Mouse (Mus musculus) heart, adult 2 months (tissue): ENCODE data around the gene Srgap2. TPM values are rescaled to one million over a fixed set of nuclear protein-coding genes. Genes with fewer than 3 reads are reported as not detected.

Experiments used
- DNase-seq, 2 experiments: peaks; one replicate each; pipeline ENCODE4 v3.0.0; 2021
- H3K27ac ChIP-seq: fragments of 200-600 bp; 2 replicates; pipeline ENCODE4 v1.8.1; 2022
- H3K27me3 ChIP-seq: fragments of 200-500 bp; 2 replicates; pipeline ENCODE4 v1.6.1; 2012; ENCODE audit warnings: mild to moderate bottlenecking, low read length, inconsistent platforms, mixed read lengths; ENCODE audit not compliant: control insufficient read depth, insufficient read depth
- H3K36me3 ChIP-seq: fragments of 200-500 bp; 2 replicates; pipeline ENCODE4 v1.6.1; 2012; ENCODE audit warnings: low read length, inconsistent platforms; ENCODE audit not compliant: control insufficient read depth, insufficient read depth
- H3K4me1 ChIP-seq: fragments of 200-500 bp; 2 replicates; pipeline ENCODE4 v1.6.1; 2011; ENCODE audit warnings: low read length; ENCODE audit not compliant: control insufficient read depth, insufficient read depth
- H3K4me3 ChIP-seq: fragments of 200-600 bp; 2 replicates; pipeline ENCODE4 v1.8.1; 2022
- H3K79me2 ChIP-seq: fragments of 200-500 bp; replicated peaks from 2 replicates; pipeline ENCODE4 v1.6.1; 2012; ENCODE audit warnings: mild to moderate bottlenecking, inconsistent platforms, low read length, moderate library complexity, mixed read lengths; ENCODE audit not compliant: control insufficient read depth, insufficient read depth
- H3K9ac ChIP-seq: fragments of 200-500 bp; 2 replicates; pipeline ENCODE4 v1.6.1; 2012; ENCODE audit warnings: low read depth, mild to moderate bottlenecking, control low read depth, inconsistent platforms, low read length, mixed read lengths
- CTCF ChIP-seq: fragments of 200-600 bp; IDR thresholded peaks from 2 replicates; pipeline ENCODE4 v1.8.1; 2022; ENCODE audit warnings: antibody characterized with exemption, mild to moderate bottlenecking, moderate library complexity
- EP300 ChIP-seq: fragments of 200-500 bp; IDR thresholded peaks from 2 replicates; pipeline ENCODE4 v1.6.1; 2011; ENCODE audit warnings: low read depth, low read length, control low read depth; ENCODE audit not compliant: insufficient read depth
- POLR2A ChIP-seq: fragments of 200-500 bp; IDR thresholded peaks from 2 replicates; pipeline ENCODE4 v1.6.1; 2011; ENCODE audit warnings: mild to moderate bottlenecking, low read depth, low read length, control low read depth; ENCODE audit not compliant: insufficient read depth
- WGBS: fragments of 180-500 bp; shearing (Covaris S2); methylation state at CpG from one replicate; pipeline ENCODE4 v1.1.7; 2018; 5-methylcytosine and 5-hydroxymethylcytosine counted together
- intact Hi-C: fragments of 180-260 bp; cut with DNase I; formaldehyde crosslinking; loops from one replicate; pipeline ENCODE4 v1.15.1; 2025
- polyA plus RNA-seq: library from polyadenylated mRNA; depleted of rRNA; stranded (reverse); fragments of >200 nt; gene quantifications from 2 replicates; pipeline ENCODE4 v1.2.3, GENCODE M21; 2012
- total RNA-seq, 2 experiments: library from RNA; stranded (reverse); gene quantifications; 2 replicates each; pipeline ENCODE4 v1.2.3; 2021

Srgap2 gene
- total and polyA plus RNA-seq, 3 experiments: 15.2 to 20.5 (median 15.9) TPM

DNA sequence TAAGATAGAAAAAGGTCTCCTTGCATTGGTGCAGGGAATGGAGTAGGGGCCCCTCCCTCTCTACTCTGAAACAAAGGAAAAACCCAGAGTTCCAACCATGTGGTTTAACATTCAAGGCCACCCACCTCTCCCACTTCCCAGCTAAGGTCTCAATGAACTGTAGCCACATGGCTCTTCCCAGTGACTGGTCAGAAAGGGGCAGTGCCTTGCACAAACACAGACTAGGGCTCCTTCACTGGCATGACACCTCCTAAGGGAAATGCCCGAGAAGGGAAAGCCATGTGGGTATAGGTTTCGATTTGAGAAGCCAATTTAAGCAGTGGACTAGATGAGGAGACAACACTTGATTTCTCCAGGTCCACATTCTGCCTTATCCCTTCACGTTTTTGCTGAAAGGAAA, 3.4 kb downstream of the Srgap2 start:
- Histone ChIP-seq H3K9ac (no peak overlapping the region), H3K27ac (no peak overlapping the region), H3K4me3 (peak overlapping the region; percentile 71), H3K36me3 (peaks cover 32% of the 10 kb centered on the region), H3K27me3 (no peaks in the 10 kb centered on the region), H3K4me1 (peaks cover 10% of the 10 kb centered on the region), H3K79me2 (peaks cover 2% of the 10 kb centered on the region)
- intact Hi-C loops: loop anchor here (2.0 kb wide), 1 partner anchor 41 kb away; no protein-coding TSS in a partner anchor
- no peak for DNase-seq
- 28% methylated on average over 3 of the region's 3 CpGs for WGBS
- TF ChIP-seq CTCF (no peak), POLR2A (no peak), EP300 (no peak)

DNA sequence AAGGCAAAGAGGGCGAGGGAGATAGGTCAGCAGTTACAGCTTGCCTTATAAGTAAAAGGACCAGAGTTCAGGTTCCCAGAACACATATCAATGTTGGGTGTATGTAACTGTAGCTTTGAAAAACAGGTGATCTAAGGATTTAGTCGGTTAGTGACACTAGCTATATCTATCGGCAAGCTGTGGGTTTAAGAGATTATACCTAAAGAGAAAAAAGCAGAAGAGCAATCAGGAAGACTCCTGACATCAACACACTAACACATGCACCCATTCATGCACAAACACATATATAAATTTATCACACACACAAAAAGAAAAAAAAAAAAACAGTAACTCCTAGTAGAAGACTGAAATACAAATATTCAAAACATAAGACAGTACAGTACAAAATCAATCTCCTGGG, 10.6 kb downstream of the Srgap2 start:
- no peak for DNase-seq
- H3K79me2 ChIP-seq: peaks cover 7% of the 10 kb centered on the region
- H3K4me1 ChIP-seq: peaks cover 12% of the 10 kb centered on the region
- TF ChIP-seq POLR2A (no peak), EP300 (no peak), CTCF (no peak)
- no peak overlapping the region for H3K27ac ChIP-seq
- H3K27me3 ChIP-seq: no peaks in the 10 kb centered on the region
- H3K36me3 ChIP-seq: peaks cover 39% of the 10 kb centered on the region
- 76% methylated on average over 3 of the region's 3 CpGs for WGBS
- no peak overlapping the region for H3K9ac ChIP-seq
- no peak overlapping the region for H3K4me3 ChIP-seq
- intact Hi-C loops: loop anchor here (2.0 kb wide), 1 partner anchor 14 kb away; no protein-coding TSS in a partner anchor

DNA sequence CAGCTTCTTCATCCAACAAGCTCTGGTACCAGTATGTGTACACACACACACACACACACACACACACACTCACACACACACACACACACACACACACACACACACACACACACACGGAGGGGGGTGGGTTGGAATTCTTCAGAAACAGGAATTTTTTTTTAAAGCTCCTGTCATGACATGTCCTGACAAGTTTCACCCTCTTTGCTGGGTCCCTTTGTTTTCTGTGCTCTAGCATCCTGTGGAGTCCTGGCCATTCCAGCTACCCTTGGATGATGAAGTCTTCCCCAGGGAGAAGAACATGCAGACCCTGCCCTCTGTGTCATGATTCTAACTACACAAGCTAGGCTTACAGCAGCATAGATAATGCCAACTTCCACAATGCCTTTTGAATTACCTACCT, 13.0 kb downstream of the Srgap2 start:
- H3K36me3 ChIP-seq: peaks cover 25% of the 10 kb centered on the region
- no peak overlapping the region; the same call in 1 of the 2 replicates for H3K27ac ChIP-seq
- no peaks in the 10 kb centered on the region for H3K27me3 ChIP-seq
- H3K9ac ChIP-seq: 0 out of 2 replicates have a peak overlapping the region, but pooled peaks have one; percentile 30
- H3K4me3 ChIP-seq: no peak overlapping the region
- peaks cover 8% of the 10 kb centered on the region for H3K79me2 ChIP-seq
- H3K4me1 ChIP-seq: peaks cover 11% of the 10 kb centered on the region
- no peak for DNase-seq
- 36% methylated on average over 1 of the region's 1 CpGs for WGBS
- TF ChIP-seq EP300: no peak
- no peak for TF ChIP-seq CTCF
- no peak for TF ChIP-seq POLR2A
- intact Hi-C loops: no loop called here

DNA sequence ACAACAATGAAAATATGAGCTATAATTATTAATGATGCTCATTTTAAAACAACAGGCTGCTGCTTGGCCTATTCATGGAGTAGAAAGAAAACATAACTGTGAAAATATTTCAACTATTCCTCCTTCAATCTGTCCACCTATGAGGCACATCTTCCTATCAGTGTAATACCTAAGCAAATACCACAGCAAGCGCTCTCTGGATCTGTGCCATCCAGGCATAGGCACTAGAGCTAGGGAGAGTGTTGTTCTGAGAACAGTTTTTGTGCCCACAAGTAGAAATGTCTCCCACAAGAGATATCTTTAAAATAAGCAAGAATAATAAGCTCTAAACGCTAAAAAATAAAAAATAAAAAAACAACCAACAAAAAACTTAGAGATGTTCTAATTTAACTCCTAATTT, 14.0 kb downstream of the Srgap2 start:
- no peak for TF ChIP-seq CTCF
- no peak for TF ChIP-seq EP300
- TF ChIP-seq POLR2A: no peak
- no peak for DNase-seq
- H3K79me2 ChIP-seq: peaks cover 8% of the 10 kb centered on the region
- no peak overlapping the region for H3K27ac ChIP-seq
- H3K4me1 ChIP-seq: peaks cover 11% of the 10 kb centered on the region
- H3K9ac ChIP-seq: no peak overlapping the region
- H3K4me3 ChIP-seq: no peak overlapping the region
- intact Hi-C loops: no loop called here
- peaks cover 28% of the 10 kb centered on the region for H3K36me3 ChIP-seq
- 67% methylated on average over 2 of the region's 2 CpGs for WGBS
- no peaks in the 10 kb centered on the region for H3K27me3 ChIP-seq

DNA sequence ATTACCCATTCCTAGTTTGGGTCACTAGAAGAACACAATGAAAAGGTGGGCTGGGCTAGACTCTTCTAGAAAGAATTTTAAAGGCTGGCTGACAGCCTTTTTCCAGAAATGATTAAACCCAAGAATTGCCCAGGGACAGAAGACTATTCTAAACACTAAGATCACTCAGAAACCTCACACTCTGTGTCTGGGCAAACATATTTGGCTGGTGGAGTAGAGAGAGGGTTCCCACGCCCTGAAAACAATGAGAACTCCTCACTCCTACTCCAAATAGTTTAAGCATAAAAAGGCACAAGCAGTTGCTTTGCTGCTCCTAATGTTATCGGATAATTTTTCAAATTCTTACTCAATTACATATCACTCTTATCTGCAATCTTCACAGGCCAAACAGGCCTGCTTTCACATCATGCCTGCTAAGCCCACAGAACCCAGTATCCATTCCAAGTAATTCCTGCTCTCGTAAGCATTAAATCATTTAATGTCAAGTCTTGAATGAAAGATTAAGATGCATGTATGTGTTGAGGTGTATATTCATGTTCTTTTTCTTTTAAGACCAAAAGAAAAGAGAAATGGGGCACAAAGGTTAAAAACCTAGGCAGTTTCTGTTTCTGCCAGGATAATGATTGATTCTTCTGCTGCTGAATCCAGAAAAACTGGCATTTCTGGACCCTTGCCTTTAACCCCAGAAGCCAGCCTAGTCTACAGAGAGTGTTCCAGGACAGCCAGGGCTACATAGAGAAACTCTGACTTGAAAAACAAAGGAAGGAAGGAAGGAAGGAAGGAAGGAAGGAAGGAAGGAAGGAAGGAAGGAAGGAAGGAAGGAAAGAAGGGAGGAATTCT, 15.3 kb downstream of the Srgap2 start:
- 63% methylated on average over 3 of the region's 3 CpGs for WGBS

DNA sequence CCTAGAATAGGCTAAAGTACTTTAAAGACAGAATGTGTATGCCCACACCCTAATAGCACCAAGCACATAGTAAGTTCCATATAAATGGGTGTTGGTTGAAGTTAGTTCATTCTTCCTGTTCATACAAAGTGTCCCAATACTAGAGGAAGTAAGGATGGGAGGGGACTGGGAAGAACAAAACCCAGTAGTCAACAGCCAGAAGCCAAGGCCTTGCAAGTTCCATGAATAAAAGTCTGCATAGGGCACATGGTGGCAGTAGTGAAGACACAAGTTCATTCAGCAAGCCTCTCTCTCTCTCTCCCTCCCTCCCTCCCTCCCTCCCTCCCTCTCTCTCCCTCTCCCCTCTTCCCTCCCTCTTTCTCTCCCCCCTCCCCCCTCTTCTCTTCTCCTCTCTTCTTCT, 16.0 kb downstream of the Srgap2 start:
- H3K9ac ChIP-seq: no peak overlapping the region
- peaks cover 8% of the 10 kb centered on the region for H3K79me2 ChIP-seq
- no peak overlapping the region for H3K27ac ChIP-seq
- H3K4me1 ChIP-seq: peaks cover 10% of the 10 kb centered on the region
- H3K27me3 ChIP-seq: no peaks in the 10 kb centered on the region
- H3K4me3 ChIP-seq: no peak overlapping the region
- no peak for DNase-seq
- H3K36me3 ChIP-seq: peaks cover 24% of the 10 kb centered on the region
- TF ChIP-seq CTCF: no peak
- no peak for TF ChIP-seq EP300
- TF ChIP-seq POLR2A: no peak
- intact Hi-C loops: no loop called here

More for the DNA sequence above, 15.3 kb downstream of the Srgap2 start:
- Histone ChIP-seq H3K79me2 (peaks cover 10% of the 10 kb centered on the region), H3K4me1 (peaks cover 10% of the 10 kb centered on the region), H3K36me3 (peaks cover 24% of the 10 kb centered on the region), H3K4me3 (no peak overlapping the region), H3K27me3 (no peaks in the 10 kb centered on the region), H3K9ac (no peak overlapping the region), H3K27ac (no peak overlapping the region)
- intact Hi-C loops: no loop called here
- no peak for DNase-seq
- TF ChIP-seq CTCF: no peak
- no peak for TF ChIP-seq EP300
- TF ChIP-seq POLR2A: no peak
